Mouse (Mus musculus) heart, embryonic 14.5 days (tissue): Measurements from ENCODE around the gene Kirrel3. TPM values are rescaled to one million over a fixed set of nuclear protein-coding genes. Genes with fewer than 3 reads are reported as not detected.

Source experiments
- ATAC-seq: fragments of 200-750 bp; cut with Nextera tagmentation; 2 replicates; pipeline ENCODE4 v1.8.0; 2017; ENCODE audit warnings: low read depth, moderate TSS enrichment; ENCODE audit not compliant: insufficient number of reproducible peaks, insufficient read depth, low FRiP score
- H3K27ac ChIP-seq, 2 experiments: fragments of 200-500 bp in 1 of 2; fragments of 300-500 bp in 1 of 2; sonication (generic) in 1 of 2; replicated peaks in 1 of 2; 2 replicates each; pipeline ENCODE4 v1.5.1; 2012 to 2014; ENCODE audit warnings: low read depth in 2 of 2, low read length in 2 of 2, control low read depth in 1 of 2, mild to moderate bottlenecking in 1 of 2, mixed read lengths in 1 of 2; ENCODE audit not compliant: control insufficient read depth in 1 of 2, insufficient read depth in 1 of 2
- H3K27me3 ChIP-seq: fragments of 300-500 bp; sonication (generic); 2 replicates; pipeline ENCODE4 v1.6.1; 2014; ENCODE audit warnings: mild to moderate bottlenecking, low read length, control low read depth; ENCODE audit not compliant: control insufficient read depth, insufficient read depth
- H3K36me3 ChIP-seq: fragments of 300-500 bp; sonication (generic); 2 replicates; pipeline ENCODE4 v1.6.1; 2014; ENCODE audit warnings: mild to moderate bottlenecking, control low read depth, low read length, mixed read lengths; ENCODE audit not compliant: control insufficient read depth, insufficient read depth
- H3K4me1 ChIP-seq, 2 experiments: fragments of 200-500 bp in 1 of 2; fragments of 300-500 bp in 1 of 2; sonication (generic) in 1 of 2; 2 replicates each; pipeline ENCODE4 v1.6.1; 2012 to 2014; ENCODE audit warnings: low read length in 2 of 2, control low read depth in 1 of 2, mixed read lengths in 1 of 2; ENCODE audit not compliant: control insufficient read depth in 2 of 2, insufficient read depth in 2 of 2
- H3K4me2 ChIP-seq: fragments of 300-500 bp; sonication (generic); 2 replicates; pipeline ENCODE4 v1.6.1; 2014; ENCODE audit warnings: mild to moderate bottlenecking, low read length
- H3K4me3 ChIP-seq, 2 experiments: fragments of 200-500 bp in 1 of 2; fragments of 300-500 bp in 1 of 2; sonication (generic) in 1 of 2; 2 replicates each; pipeline ENCODE4 v1.5.1; 2012 to 2014; ENCODE audit warnings: low read length in 2 of 2, mild to moderate bottlenecking in 2 of 2, control low read depth in 1 of 2, low read depth in 1 of 2, moderate library complexity in 1 of 2; ENCODE audit not compliant: control insufficient read depth in 1 of 2, insufficient read depth in 1 of 2
- H3K9ac ChIP-seq: fragments of 300-500 bp; sonication (generic); 2 replicates; pipeline ENCODE4 v1.6.1; 2014; ENCODE audit warnings: mild to moderate bottlenecking, low read length
- H3K9me3 ChIP-seq: fragments of 300-500 bp; sonication (generic); 2 replicates; pipeline ENCODE4 v1.6.1; 2016; ENCODE audit warnings: low read length, control low read depth; ENCODE audit not compliant: control insufficient read depth
- WGBS: fragments of 180-500 bp; shearing (Covaris S2); extraction: QIAGEN DNeasy Blood & Tissue Kit; methylation state at CpG from one replicate; pipeline ENCODE4 v1.1.7; 2014; 5-methylcytosine and 5-hydroxymethylcytosine counted together
- polyA plus RNA-seq: library from polyadenylated mRNA; unstranded; fragments of >200 nt; fragmentation: Nextera tagmentation; extraction: Ambion mirVana; gene quantifications from 2 replicates; pipeline ENCODE4 v1.2.1, GENCODE M21; 2014

Kirrel3 gene
- polyA plus RNA-seq, 1 experiment from 2014 or later, result 1.0 TPM

DNA sequence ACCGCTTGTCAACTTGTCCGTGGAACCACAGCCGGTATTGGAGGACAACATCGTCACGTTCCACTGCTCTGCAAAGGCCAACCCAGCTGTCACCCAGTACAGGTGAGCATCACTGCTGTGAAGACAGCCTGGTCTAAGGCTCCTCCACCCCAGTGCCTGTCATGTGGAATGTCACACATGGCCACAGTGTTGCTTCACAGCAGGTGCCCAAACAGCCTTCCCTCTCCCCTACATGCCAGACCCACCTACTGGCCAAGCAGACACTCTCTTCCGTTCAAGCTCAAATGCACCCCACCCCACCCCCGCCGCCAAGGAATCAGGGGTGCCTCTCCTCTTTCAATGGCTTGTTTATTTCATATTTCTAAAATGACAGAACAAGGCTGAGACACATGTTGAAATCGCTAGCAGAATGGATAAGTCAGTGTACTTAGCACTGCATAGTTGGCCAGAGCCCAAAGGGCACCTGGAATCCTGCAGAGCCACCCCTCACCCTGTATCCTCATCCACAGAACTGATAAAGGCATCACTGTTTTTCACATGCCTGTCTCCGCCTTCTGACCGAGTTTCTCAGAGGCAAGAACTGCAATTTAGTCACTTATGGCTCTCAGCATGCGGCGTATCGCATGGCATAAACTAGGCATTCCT lies 522.1 kb downstream of the Kirrel3 start:
- no peaks in the 10 kb centered on the region for H3K36me3 ChIP-seq
- peaks cover 0 to 3% of the 10 kb centered on the region in 2 experiments; a peak in 1 of 4 replicates for H3K4me1 ChIP-seq
- no peak overlapping the region for H3K4me3 ChIP-seq
- no peak overlapping the region for H3K27ac ChIP-seq
- no peaks in the 10 kb centered on the region for H3K9me3 ChIP-seq
- no peak overlapping the region for H3K4me2 ChIP-seq
- ATAC-seq, result no peak
- H3K9ac ChIP-seq, result no peak overlapping the region
- WGBS, result 69% methylated on average over 14 of the region's 14 CpGs
- H3K27me3 ChIP-seq, result no peaks in the 10 kb centered on the region

DNA sequence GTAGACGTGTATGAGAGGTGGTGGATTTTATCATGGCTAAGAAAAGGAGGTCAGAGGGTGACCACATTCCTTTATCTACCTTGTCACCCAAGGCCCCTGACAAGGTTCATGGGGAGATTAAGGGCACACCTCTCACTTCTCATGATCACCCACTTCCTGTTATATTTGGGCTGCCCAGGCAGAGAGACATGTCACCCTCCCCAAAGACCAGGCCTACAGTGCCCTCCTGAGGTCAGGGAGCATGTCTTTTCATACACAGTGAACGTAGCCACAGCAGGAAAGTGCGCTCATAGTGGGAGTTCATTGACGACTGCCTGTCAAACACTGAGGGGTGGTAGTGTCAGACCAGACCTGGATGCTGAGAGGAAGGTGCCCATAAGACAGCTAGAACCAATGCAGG lies 531.1 kb downstream of the Kirrel3 start:
- Histone ChIP-seq H3K36me3 (no peaks in the 10 kb centered on the region), H3K4me1 (peaks cover 9 to 11% of the 10 kb centered on the region in 2 experiments), H3K27me3 (no peaks in the 10 kb centered on the region), H3K27ac (no peak overlapping the region), H3K4me3 (no peak overlapping the region), H3K9me3 (no peaks in the 10 kb centered on the region), H3K9ac (no peak overlapping the region), H3K4me2 (no peak overlapping the region)
- WGBS, result 34% methylated on average over 4 of the region's 4 CpGs
- ATAC-seq, result no peak

DNA sequence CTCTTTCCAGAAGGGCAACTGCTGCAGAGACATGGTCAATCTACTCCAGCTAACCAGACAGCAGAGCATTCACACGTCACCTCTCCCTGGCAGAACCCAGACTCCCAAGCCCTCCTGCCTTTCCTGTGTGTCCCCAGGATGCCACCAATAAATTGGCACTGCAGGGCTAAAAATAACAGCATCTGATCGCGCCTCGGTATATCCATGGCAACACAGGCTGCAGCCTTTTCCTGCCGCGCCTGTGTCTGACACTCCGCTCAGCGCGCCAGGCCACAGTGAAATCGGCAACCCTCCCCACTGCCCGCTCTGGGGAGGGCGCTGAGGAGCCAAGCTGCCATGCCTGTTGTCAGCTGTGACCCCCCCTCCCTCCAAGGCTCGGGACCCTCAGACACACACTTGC lies 531.9 kb downstream of the Kirrel3 start:
- Histone ChIP-seq H3K4me2 (peak overlapping the region; percentile 45), H3K36me3 (no peaks in the 10 kb centered on the region), H3K9me3 (no peaks in the 10 kb centered on the region), H3K4me3 (no peak overlapping the region), H3K27ac (no peak overlapping the region), H3K4me1 (peaks cover 9 to 11% of the 10 kb centered on the region in 2 experiments), H3K27me3 (no peaks in the 10 kb centered on the region), H3K9ac (0 out of 2 replicates have a peak overlapping the region, but pooled peaks have one; percentile 1)
- 14% methylated on average over 13 of the region's 13 CpGs for WGBS
- ATAC-seq, result 0 out of 2 replicates have a peak, but pooled peaks have one; percentile 23

DNA sequence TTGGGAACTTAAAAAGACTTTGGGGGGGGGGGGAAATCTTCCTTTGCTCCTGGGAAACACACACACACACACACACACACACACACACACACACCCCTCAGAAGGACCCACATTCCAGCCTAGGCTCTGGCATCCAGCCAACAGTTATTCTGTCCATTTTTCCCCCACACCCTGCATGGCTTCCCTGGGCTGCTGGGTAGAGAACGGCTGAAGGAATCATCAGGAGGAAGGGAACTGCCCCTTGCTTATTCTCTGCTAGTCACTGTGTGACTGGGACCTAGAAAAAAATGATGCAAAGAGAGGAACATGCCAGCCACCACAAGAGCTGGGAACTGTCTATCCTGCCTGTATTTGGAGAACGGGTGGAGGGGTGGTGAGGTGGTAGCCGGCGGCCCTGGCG lies 532.4 kb downstream of the Kirrel3 start:
- H3K36me3 ChIP-seq, result no peaks in the 10 kb centered on the region
- H3K4me3 ChIP-seq, result no peak overlapping the region
- peak overlapping the region; percentile 45; the same call in 1 of the 2 replicates for H3K4me2 ChIP-seq
- no peaks in the 10 kb centered on the region for H3K9me3 ChIP-seq
- no peak overlapping the region for H3K27ac ChIP-seq
- no peak overlapping the region for H3K9ac ChIP-seq
- WGBS, result 20% methylated on average over 5 of the region's 5 CpGs
- H3K4me1 ChIP-seq, result peaks cover 9 to 11% of the 10 kb centered on the region in 2 experiments
- H3K27me3 ChIP-seq, result no peaks in the 10 kb centered on the region
- ATAC-seq, result no peak

DNA sequence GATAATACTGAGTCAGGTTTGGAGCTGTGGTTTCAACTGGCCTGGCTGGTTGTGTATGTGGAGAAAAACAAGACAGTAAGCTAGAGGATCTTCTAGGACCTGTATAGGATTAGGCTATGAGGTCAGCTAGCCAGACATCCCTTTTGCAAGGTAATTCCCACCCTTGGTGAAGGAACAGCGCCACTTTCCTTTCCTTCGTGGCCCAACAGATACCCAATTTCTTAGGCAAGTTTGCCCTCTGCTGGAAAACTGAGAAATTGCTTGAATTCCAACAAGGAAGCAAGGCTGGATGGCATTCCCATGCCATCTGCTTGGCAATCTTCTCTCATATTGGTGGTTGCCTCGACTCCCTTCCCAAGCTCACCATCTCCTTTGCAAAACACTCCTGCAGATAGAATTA lies 533.7 kb downstream of the Kirrel3 start:
- 13% methylated on average over 3 of the region's 3 CpGs for WGBS
- no peak overlapping the region for H3K9ac ChIP-seq
- ATAC-seq, result no peak

DNA sequence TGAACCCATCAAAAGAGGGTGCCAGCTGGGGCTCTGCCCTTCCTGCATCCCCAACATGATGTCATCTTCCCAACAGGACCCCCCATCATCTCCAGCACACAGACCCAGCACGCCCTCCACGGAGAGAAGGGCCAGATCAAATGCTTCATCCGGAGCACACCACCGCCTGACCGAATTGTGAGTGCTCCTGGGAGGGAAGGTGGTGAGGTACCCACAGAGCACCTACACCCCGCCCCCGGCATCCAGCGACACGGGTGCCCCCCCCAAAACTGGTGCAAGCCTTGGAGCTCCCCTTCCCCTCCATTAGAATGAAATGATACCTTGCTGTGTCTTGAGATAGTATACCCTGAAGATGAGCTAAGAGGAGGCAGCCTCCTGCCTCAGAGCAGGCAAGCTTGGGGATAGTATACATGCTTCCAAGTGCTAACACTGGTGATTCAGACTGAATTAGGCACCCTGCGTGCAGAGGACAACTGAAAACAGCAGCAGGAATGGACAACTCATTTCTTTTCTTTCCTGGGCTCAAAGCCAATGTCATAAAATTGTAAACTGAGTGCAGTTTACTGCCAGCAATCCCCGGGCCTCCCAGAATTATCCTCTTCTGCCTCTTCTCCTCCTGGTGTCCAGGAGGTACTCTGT lies 534.4 kb downstream of the Kirrel3 start:
- no peak for ATAC-seq
- H3K4me2 ChIP-seq, result no peak overlapping the region
- 48% methylated on average over 11 of the region's 11 CpGs for WGBS

More for the DNA sequence above, 533.7 kb downstream of the Kirrel3 start:
- no peak overlapping the region for H3K4me3 ChIP-seq
- no peaks in the 10 kb centered on the region for H3K9me3 ChIP-seq
- H3K27ac ChIP-seq, result no peak overlapping the region
- no peak overlapping the region for H3K4me2 ChIP-seq
- no peaks in the 10 kb centered on the region for H3K27me3 ChIP-seq
- H3K36me3 ChIP-seq, result no peaks in the 10 kb centered on the region
- peaks cover 9 to 11% of the 10 kb centered on the region in 2 experiments for H3K4me1 ChIP-seq

DNA sequence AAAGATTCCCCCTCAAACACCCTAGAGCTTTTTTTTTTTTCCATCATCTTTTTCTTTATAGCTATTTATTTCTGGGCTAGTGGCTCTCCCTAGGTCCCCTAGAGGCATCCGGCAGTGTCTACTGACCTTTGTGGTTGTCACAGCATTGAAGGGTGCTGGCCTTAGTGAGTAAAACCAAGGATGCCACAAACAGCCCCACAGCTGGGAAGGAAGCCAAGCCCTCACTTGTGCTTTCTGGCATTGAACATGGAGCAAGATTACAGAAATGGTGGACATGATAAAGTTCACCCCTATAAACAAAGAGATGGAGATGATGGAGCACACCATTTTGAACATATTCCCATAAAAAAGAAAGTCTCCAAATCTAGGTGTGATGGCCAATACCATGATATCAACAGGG lies 536.0 kb downstream of the Kirrel3 start:
- 94% methylated on average over 1 of the region's 1 CpGs for WGBS
- Histone ChIP-seq H3K36me3 (no peaks in the 10 kb centered on the region), H3K4me2 (no peak overlapping the region), H3K4me3 (no peak overlapping the region), H3K27ac (no peak overlapping the region), H3K9me3 (no peaks in the 10 kb centered on the region), H3K27me3 (peaks cover 9% of the 10 kb centered on the region; the same call in 1 of the 2 replicates), H3K9ac (no peak overlapping the region), H3K4me1 (peaks cover 13 to 19% of the 10 kb centered on the region in 2 experiments)
- no peak for ATAC-seq

More for the DNA sequence above, 534.4 kb downstream of the Kirrel3 start:
- Histone ChIP-seq H3K36me3 (no peaks in the 10 kb centered on the region), H3K4me1 (peaks cover 9 to 16% of the 10 kb centered on the region in 2 experiments), H3K27me3 (peaks cover under 1% of the 10 kb centered on the region; the same call in 1 of the 2 replicates), H3K9me3 (no peaks in the 10 kb centered on the region), H3K9ac (no peak overlapping the region), H3K27ac (no peak overlapping the region), H3K4me3 (no peak overlapping the region)
